In the genomic region with DNA sequence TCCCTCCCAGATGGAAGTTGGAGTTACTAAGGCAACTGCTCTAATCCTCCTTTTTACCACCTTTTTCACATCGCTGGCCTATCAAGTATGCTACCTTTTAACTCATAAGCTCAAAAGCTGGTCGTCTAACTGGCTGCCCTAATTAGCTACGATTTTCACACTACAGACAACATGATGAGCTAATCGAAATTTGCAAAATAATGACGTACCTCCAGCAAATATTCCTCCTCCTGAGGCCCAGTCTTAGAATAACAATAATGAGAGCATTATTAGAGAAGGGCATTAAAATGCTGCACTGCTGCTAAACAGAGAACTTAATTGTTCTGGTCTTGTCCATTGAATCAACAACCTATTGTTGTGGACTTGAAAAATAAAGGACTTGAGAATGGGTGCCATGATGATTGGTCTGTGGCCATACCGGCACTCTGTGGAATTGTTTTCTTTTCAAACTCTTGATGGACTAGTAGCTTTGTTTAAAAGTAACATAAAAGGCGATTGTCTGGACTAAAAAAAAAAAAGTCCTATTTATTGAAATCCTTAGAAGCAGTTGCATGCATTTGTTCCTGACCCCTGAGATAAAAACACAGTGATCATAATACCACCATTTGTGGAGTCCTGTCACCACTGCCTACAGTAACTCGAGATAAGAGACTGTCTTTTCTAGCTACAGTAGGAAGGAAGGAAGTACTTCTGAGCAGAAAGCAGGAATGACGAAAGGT, we compare ENCODE assay signal across 8 mouse cellular contexts.
A peak's percentile ranks its signal among the peaks of the same experiment; 100 is the strongest.
DNase-seq lines count a peak whose midpoint lies in the region; ATAC-seq and TF ChIP-seq lines count a peak whose summit lies in the region.

No protein-coding gene starts in this region.

- intact Hi-C loops in heart, postnatal 36 days (cut with DNase I) = no loop called here

- 0 out of 2 replicates have a peak overlapping the region, but pooled peaks have one; percentile 6 for H3K27ac ChIP-seq in heart, embryonic 16.5 days (ENCODE audit: low read length)
- H3K27ac ChIP-seq in embryonic facial prominence, embryonic 12.5 days = no peak overlapping the region
- H3K27ac ChIP-seq in liver, embryonic 14.5 days = no peak overlapping the region

- no peak overlapping the region for H3K4me3 ChIP-seq in heart, embryonic 16.5 days (ENCODE audit: low read length)
- no peak overlapping the region for H3K4me3 ChIP-seq in embryonic facial prominence, embryonic 12.5 days
- H3K4me3 ChIP-seq in liver, embryonic 14.5 days (ENCODE audit: insufficient read depth in 1 of 2, low read depth in 2 of 2, low read length in 2 of 2) = no peak overlapping the region

- no peak for TF ChIP-seq EP300 in liver, embryonic 14.5 days (IDR thresholded peaks at IDR 0.05; ENCODE audit: low read depth)

- H3K4me2 ChIP-seq in heart, embryonic 16.5 days (ENCODE audit: low read depth, low read length) = no peak overlapping the region
- H3K4me2 ChIP-seq in embryonic facial prominence, embryonic 12.5 days (replicated peaks) = no peak overlapping the region
- no peak overlapping the region for H3K4me2 ChIP-seq in liver, embryonic 14.5 days (ENCODE audit: low read depth)

- no peak overlapping the region for H3K9ac ChIP-seq in heart, embryonic 16.5 days (ENCODE audit: low read length)
- H3K9ac ChIP-seq in embryonic facial prominence, embryonic 12.5 days = no peak overlapping the region
- H3K9ac ChIP-seq in liver, embryonic 14.5 days (replicated peaks) = no peak overlapping the region

- no peak for ATAC-seq in heart, embryonic 16.5 days (replicated peaks; ENCODE audit: extremely low read depth, insufficient read depth, low FRiP score)
- ATAC-seq in embryonic facial prominence, embryonic 12.5 days (ENCODE audit: insufficient number of reproducible peaks, insufficient read depth, low FRiP score, low TSS enrichment) = 0 out of 2 replicates have a peak, but pooled peaks have one; percentile 15
- ATAC-seq in liver, embryonic 14.5 days (ENCODE audit: insufficient read depth) = peak; percentile 45; the same call in 1 of the 2 replicates

- no peaks in the 10 kb centered on the region for H3K36me3 ChIP-seq in heart, embryonic 16.5 days (ENCODE audit: control insufficient read depth, insufficient read depth)
- no peaks in the 10 kb centered on the region for H3K36me3 ChIP-seq in embryonic facial prominence, embryonic 12.5 days
- no peaks in the 10 kb centered on the region for H3K36me3 ChIP-seq in liver, embryonic 14.5 days (replicated peaks; ENCODE audit: control insufficient read depth, insufficient read depth, low read depth)

- WGBS in heart, embryonic 16.5 days = 44% methylated on average over 9 of the region's 9 CpGs
- WGBS in embryonic facial prominence, embryonic 12.5 days = 19% methylated on average over 9 of the region's 9 CpGs
- 47% methylated on average over 9 of the region's 9 CpGs for WGBS in liver, embryonic 14.5 days (ENCODE audit: insufficient replicate concordance)

- H3K9me3 ChIP-seq in heart, embryonic 16.5 days (replicated peaks; ENCODE audit: control insufficient read depth, low read length) = no peaks in the 10 kb centered on the region
- no peaks in the 10 kb centered on the region for H3K9me3 ChIP-seq in embryonic facial prominence, embryonic 12.5 days
- H3K9me3 ChIP-seq in liver, embryonic 14.5 days (ENCODE audit: control insufficient read depth, low read length) = no peaks in the 10 kb centered on the region

- no peak for DNase-seq in heart, postnatal 36 days
- DNase-seq in ES-CJ7 (ENCODE audit: low read depth, low spot score) = peak; percentile 43
- DNase-seq in liver, embryonic 14.5 days (ENCODE audit: low read depth in 3 of 3, low spot score in 3 of 3) = no peak
- no peak for DNase-seq in gastrocnemius, adult 8-10 months (ENCODE audit: low spot score in 2 of 2)
- DNase-seq in right cerebral cortex, postnatal 36 days (ENCODE audit: low spot score in 2 of 2) = no peak
- DNase-seq in testis, postnatal 10 days (ENCODE audit: low spot score) = no peak

- peaks cover 21% of the 10 kb centered on the region for H3K4me1 ChIP-seq in heart, embryonic 16.5 days (ENCODE audit: control insufficient read depth, insufficient read depth, low read length)
- H3K4me1 ChIP-seq in embryonic facial prominence, embryonic 12.5 days = peaks cover 23% of the 10 kb centered on the region
- peaks cover 10 to 18% of the 10 kb centered on the region in 2 experiments for H3K4me1 ChIP-seq in liver, embryonic 14.5 days (replicated peaks; ENCODE audit: control insufficient read depth in 2 of 2, insufficient read depth in 2 of 2, low read length in 1 of 2)

- H3K27me3 ChIP-seq in heart, embryonic 16.5 days (ENCODE audit: control insufficient read depth, insufficient read depth, low read length) = no peaks in the 10 kb centered on the region
- H3K27me3 ChIP-seq in embryonic facial prominence, embryonic 12.5 days = no peaks in the 10 kb centered on the region
- H3K27me3 ChIP-seq in liver, embryonic 14.5 days (ENCODE audit: control insufficient read depth, insufficient read depth, low read length) = no peaks in the 10 kb centered on the region

- no peak for TF ChIP-seq CTCF in liver, embryonic 14.5 days (IDR thresholded peaks at IDR 0.05; ENCODE audit: low read depth)
